Mouse (Mus musculus): ENCODE results near the gene Vma21. TPM values are rescaled to one million over a fixed set of nuclear protein-coding genes. Genes with fewer than 3 reads are reported as not detected.
A peak's percentile ranks its signal among the peaks of the same experiment; 100 is the strongest.

Gene Vma21
- total and polyA plus RNA-seq, 3 experiments: 9.8 to 51.1 (median 16.7) TPM

DNA sequence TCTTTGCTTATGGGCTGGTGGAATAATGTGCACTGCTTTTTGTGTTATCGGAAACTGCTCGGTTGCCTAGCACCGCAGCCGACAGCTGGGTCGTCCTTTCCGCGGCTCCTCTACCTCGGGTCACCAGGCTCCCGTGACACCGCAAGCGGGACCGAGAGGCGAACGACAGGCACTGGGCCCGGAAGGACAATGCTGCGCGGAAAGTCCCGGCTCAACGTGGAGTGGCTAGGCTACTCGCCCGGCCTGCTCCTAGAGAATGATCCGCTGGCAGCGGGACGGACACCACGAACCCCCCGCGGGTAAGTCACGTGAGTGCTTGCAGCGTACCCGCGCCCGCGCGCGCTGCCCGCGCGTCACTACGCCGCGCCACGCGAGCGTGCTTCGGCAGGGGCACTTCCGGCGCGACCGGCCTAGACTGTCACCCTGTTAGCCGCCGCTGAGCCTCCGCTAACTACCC lies 705 bp downstream of the Vma21 start:
- H3K36me3 ChIP-seq (replicated peaks): peaks cover 3% of the 10 kb centered on the region
- H3K27me3 ChIP-seq (ENCODE audit: insufficient read depth, low read length): no peaks in the 10 kb centered on the region
- no peaks in the 10 kb centered on the region for H3K9me3 ChIP-seq (replicated peaks)
- ATAC-seq (ENCODE audit: extremely low read depth, insufficient number of reproducible peaks, low FRiP score, poor library complexity, severe bottlenecking) (peak; percentile 51), DNase-seq (ENCODE audit: low spot score) (peak; percentile 57)
- peak overlapping the region; percentile 83 for H3K4me3 ChIP-seq (ENCODE audit: low read depth, low read length)
- no peak for TF ChIP-seq GATA1 (IDR thresholded peaks at IDR 0.05; ENCODE audit: borderline replicate concordance, low read length)
- no peak for TF ChIP-seq CTCF (IDR thresholded peaks at IDR 0.05; ENCODE audit: low read depth, low read length)
- no peak for TF ChIP-seq GATA2 (IDR thresholded peaks at IDR 0.05; ENCODE audit: borderline replicate concordance, low read depth, low read length)
- TF ChIP-seq TAL1 (conservative IDR thresholded peaks at IDR 0.05; ENCODE audit: low read depth, low read length): no peak
- no peak for TF ChIP-seq POLR2AphosphoS5 (IDR thresholded peaks at IDR 0.05; ENCODE audit: insufficient replicate concordance, low read depth, low read length)
- H3K4me1 ChIP-seq (ENCODE audit: insufficient read depth, low read depth, low read length): peaks cover 11% of the 10 kb centered on the region

DNA sequence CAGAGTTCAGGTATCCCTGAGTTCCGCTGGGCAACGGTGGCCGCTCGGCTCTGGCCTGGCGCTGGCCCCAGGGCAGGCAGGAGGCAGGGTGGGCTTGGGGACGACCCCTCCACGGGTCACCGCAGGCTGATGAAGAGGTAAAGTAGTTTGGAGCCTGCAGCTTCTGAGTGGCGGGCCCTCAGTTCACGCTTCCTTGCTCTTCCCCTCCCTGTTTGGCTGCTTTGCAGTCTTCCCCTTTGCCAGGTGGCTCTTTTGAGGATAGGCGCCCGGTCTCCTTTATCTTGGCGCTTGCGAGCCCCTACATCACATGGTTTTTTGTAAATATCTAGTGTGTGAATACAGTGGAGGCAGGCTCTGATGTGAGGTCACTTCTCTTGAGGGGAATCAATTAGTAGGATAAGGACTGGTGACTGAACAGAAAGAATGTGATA lies 1.2 kb downstream of the Vma21 start:
- Histone ChIP-seq H3K36me3 (replicated peaks) (peaks cover 3% of the 10 kb centered on the region), H3K27me3 (ENCODE audit: insufficient read depth, low read length) (no peaks in the 10 kb centered on the region), H3K9me3 (replicated peaks) (no peaks in the 10 kb centered on the region), H3K4me1 (ENCODE audit: insufficient read depth, low read depth, low read length) (peaks cover 9% of the 10 kb centered on the region), H3K4me3 (ENCODE audit: low read depth, low read length) (peak overlapping the region; percentile 83)
- ATAC-seq (ENCODE audit: extremely low read depth, insufficient number of reproducible peaks, low FRiP score, poor library complexity, severe bottlenecking) (no peak), DNase-seq (ENCODE audit: low spot score) (peak; percentile 2)
- no peak for TF ChIP-seq CTCF (IDR thresholded peaks at IDR 0.05; ENCODE audit: low read depth, low read length)
- TF ChIP-seq GATA2 (IDR thresholded peaks at IDR 0.05; ENCODE audit: borderline replicate concordance, low read depth, low read length): no peak
- no peak for TF ChIP-seq GATA1 (IDR thresholded peaks at IDR 0.05; ENCODE audit: borderline replicate concordance, low read length)
- TF ChIP-seq POLR2AphosphoS5 (IDR thresholded peaks at IDR 0.05; ENCODE audit: insufficient replicate concordance, low read depth, low read length): no peak
- TF ChIP-seq TAL1 (conservative IDR thresholded peaks at IDR 0.05; ENCODE audit: low read depth, low read length): no peak

DNA sequence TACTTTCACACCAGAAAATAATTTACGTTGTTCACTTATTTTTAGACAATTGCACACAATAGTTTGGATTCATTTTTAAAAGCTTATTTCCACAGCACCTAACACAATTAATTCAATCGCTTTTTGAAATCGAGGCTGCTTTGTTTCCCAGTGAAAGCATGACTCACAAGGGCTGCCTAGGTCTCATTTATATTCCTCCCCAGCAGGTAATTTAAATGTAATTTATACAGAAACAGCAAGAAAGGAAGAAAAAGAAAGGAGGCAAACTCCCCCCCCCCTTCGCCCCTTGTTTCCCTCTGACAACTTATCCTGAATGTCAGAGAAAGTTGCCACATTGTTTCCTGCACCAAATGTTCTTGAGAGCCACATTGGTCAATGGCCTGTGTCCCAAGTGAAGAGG lies 23.2 kb downstream of the Vma21 start:
- H3K4me3 ChIP-seq (ENCODE audit: low read depth, low read length): no peak overlapping the region
- H3K9me3 ChIP-seq (replicated peaks): no peaks in the 10 kb centered on the region
- H3K27me3 ChIP-seq (ENCODE audit: insufficient read depth, low read length): no peaks in the 10 kb centered on the region
- H3K4me1 ChIP-seq (ENCODE audit: insufficient read depth, low read depth, low read length): no peaks in the 10 kb centered on the region
- no peak for TF ChIP-seq GATA2 (IDR thresholded peaks at IDR 0.05; ENCODE audit: borderline replicate concordance, low read depth, low read length)
- no peak for TF ChIP-seq CTCF (IDR thresholded peaks at IDR 0.05; ENCODE audit: low read depth, low read length)
- no peaks in the 10 kb centered on the region for H3K36me3 ChIP-seq (replicated peaks)
- ATAC-seq (ENCODE audit: extremely low read depth, insufficient number of reproducible peaks, low FRiP score, poor library complexity, severe bottlenecking) (no peak), DNase-seq (ENCODE audit: low spot score) (no peak)

DNA sequence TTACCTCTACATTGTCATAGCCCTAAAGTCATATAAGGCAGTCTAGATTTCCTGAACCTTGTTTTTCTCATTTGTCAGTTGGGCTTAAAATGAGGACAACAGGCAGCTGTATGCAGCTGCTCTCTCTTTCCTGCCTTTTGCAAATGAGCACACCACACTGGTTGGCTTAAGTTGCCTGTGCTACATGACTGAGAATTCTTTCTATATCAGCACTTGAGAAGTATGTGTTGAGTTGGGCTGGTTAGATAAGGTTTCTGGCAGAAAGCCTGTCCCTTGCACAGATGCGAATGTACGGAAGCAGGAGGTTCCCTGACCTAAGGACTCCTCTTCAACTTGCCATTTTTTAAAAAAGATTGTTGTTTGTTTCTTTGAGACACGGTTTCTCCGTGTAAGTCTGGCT lies 31.0 kb downstream of the Vma21 start:
- TF ChIP-seq GATA2 (IDR thresholded peaks at IDR 0.05; ENCODE audit: borderline replicate concordance, low read depth, low read length) (no peak), GATA1 (IDR thresholded peaks at IDR 0.05; ENCODE audit: borderline replicate concordance, low read length) (no peak), CTCF (IDR thresholded peaks at IDR 0.05; ENCODE audit: low read depth, low read length) (no peak), POLR2AphosphoS5 (IDR thresholded peaks at IDR 0.05; ENCODE audit: insufficient replicate concordance, low read depth, low read length) (no peak), TAL1 (conservative IDR thresholded peaks at IDR 0.05; ENCODE audit: low read depth, low read length) (no peak)
- no peaks in the 10 kb centered on the region for H3K9me3 ChIP-seq (replicated peaks)
- no peak for DNase-seq (ENCODE audit: low spot score)
- H3K4me3 ChIP-seq (ENCODE audit: low read depth, low read length): no peak overlapping the region
- H3K36me3 ChIP-seq (replicated peaks): no peaks in the 10 kb centered on the region
- no peak for ATAC-seq (ENCODE audit: extremely low read depth, insufficient number of reproducible peaks, low FRiP score, poor library complexity, severe bottlenecking)
- no peaks in the 10 kb centered on the region for H3K27me3 ChIP-seq (ENCODE audit: insufficient read depth, low read length)
- H3K4me1 ChIP-seq (ENCODE audit: insufficient read depth, low read depth, low read length): no peaks in the 10 kb centered on the region

DNA sequence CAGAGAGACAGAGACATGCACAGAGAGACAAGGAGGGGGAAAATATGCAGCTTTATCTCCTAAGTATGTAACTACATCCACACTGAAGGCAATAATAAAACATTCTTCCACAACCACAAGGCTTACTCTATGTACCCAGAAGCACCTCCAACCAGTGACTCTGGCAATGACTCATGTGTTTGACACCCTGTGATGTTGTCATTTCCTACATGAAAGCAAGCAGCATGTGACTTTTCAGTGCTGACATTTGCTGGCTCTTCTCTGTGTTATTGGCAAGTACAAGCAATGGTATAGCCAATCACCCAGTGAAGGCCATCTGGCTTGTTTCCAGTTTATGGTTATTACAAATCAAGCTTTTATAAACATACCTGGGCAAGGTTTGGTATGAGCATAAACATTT lies 38.1 kb downstream of the Vma21 start:
- no peak for DNase-seq (ENCODE audit: low spot score)
- Histone ChIP-seq H3K4me1 (ENCODE audit: insufficient read depth, low read depth, low read length) (no peaks in the 10 kb centered on the region), H3K9me3 (replicated peaks) (no peaks in the 10 kb centered on the region), H3K4me3 (ENCODE audit: low read depth, low read length) (no peak overlapping the region), H3K27me3 (ENCODE audit: insufficient read depth, low read length) (no peaks in the 10 kb centered on the region), H3K36me3 (replicated peaks) (no peaks in the 10 kb centered on the region)
- TF ChIP-seq TAL1 (conservative IDR thresholded peaks at IDR 0.05; ENCODE audit: low read depth, low read length) (no peak), POLR2AphosphoS5 (IDR thresholded peaks at IDR 0.05; ENCODE audit: insufficient replicate concordance, low read depth, low read length) (no peak), CTCF (IDR thresholded peaks at IDR 0.05; ENCODE audit: low read depth, low read length) (no peak), GATA1 (IDR thresholded peaks at IDR 0.05; ENCODE audit: borderline replicate concordance, low read length) (no peak), GATA2 (IDR thresholded peaks at IDR 0.05; ENCODE audit: borderline replicate concordance, low read depth, low read length) (no peak)
- ATAC-seq (ENCODE audit: extremely low read depth, insufficient number of reproducible peaks, low FRiP score, poor library complexity, severe bottlenecking): no peak

Other genes starting within 250 kb of the Vma21 start
- gene Gpr50, start 152.3 kb upstream of the Vma21 start, total RNA-seq (2014; fragmentation: Nextera tagmentation): not detected in 2 replicates
- 0.11 and 0.81 TPM in 2 replicates for gene Gpr50, start 152.3 kb upstream of the Vma21 start, total RNA-seq (2017)
- not detected in 2 replicates for gene Gpr50, start 152.3 kb upstream of the Vma21 start, polyA plus RNA-seq (2012)
- gene Gm1141, start 105.1 kb downstream of the Vma21 start, total RNA-seq (2014; fragmentation: Nextera tagmentation): not detected in 2 replicates
- 0.49 TPM in 1 of 2 replicates, not detected in the other for gene Gm1141, start 105.1 kb downstream of the Vma21 start, total RNA-seq (2017)
- not detected in 2 replicates for gene Gm1141, start 105.1 kb downstream of the Vma21 start, polyA plus RNA-seq (2012)
- gene Prrg3, start 146.7 kb downstream of the Vma21 start, total RNA-seq (2014; fragmentation: Nextera tagmentation): not detected in 2 replicates
- gene Prrg3, start 146.7 kb downstream of the Vma21 start, total RNA-seq (2017): under 0.01 and 0.05 TPM in 2 replicates
- gene Prrg3, start 146.7 kb downstream of the Vma21 start, polyA plus RNA-seq (2012): not detected in 2 replicates
- not detected in 2 replicates for gene Fate1, start 157.1 kb downstream of the Vma21 start, total RNA-seq (2014; fragmentation: Nextera tagmentation)
- not detected in 2 replicates for gene Fate1, start 157.1 kb downstream of the Vma21 start, total RNA-seq (2017)
- gene Fate1, start 157.1 kb downstream of the Vma21 start, polyA plus RNA-seq (2012): not detected in 2 replicates
- gene Cnga2, start 175.9 kb downstream of the Vma21 start, total RNA-seq (2014; fragmentation: Nextera tagmentation): not detected in 2 replicates
- 0.11 TPM in 1 of 2 replicates, not detected in the other for gene Cnga2, start 175.9 kb downstream of the Vma21 start, total RNA-seq (2017)
- not detected in 2 replicates for gene Cnga2, start 175.9 kb downstream of the Vma21 start, polyA plus RNA-seq (2012)